Mouse (Mus musculus) NIH3T3 (cell line): ENCODE measurements around the gene 4930562C15Rik.
A peak's percentile ranks its signal among the peaks of the same experiment; 100 is the strongest.

Experiments used
- DNase-seq: peaks from one replicate; pipeline ENCODE4 v3.0.0-alpha.2; 2012; ENCODE audit warnings: low read depth

4930562C15Rik gene

DNA sequence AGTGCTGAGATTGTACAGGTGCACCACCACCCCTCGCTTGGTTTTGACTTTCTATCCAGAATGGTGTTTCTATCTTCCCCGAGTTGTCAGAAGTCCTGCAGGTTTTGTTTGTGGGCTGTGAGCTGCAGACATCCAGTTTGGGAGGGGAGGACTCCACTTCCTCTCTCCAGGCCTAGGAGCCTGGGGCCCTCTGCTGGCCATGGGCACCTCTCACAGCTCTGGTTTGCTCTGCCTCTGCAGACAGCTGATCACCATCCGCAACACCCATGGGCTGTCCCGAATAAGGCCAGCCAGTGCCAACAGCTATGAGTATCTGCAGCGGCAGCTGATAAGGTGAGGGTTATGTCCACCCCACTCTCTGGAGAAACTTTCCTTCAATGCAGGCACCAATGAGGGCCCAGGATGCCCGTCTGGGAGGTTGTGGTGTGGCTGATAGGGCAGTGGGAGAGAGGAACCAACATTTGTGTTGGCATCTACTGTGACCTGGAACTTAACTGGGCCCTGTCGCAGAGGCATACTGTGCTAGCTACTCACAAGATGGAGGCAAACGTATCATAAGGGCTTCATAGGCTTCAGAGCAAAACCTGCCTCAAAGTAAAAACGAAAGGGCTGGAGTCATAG is 27.8 kb downstream of the 4930562C15Rik start:
- DNase-seq = peak; percentile 92

DNA sequence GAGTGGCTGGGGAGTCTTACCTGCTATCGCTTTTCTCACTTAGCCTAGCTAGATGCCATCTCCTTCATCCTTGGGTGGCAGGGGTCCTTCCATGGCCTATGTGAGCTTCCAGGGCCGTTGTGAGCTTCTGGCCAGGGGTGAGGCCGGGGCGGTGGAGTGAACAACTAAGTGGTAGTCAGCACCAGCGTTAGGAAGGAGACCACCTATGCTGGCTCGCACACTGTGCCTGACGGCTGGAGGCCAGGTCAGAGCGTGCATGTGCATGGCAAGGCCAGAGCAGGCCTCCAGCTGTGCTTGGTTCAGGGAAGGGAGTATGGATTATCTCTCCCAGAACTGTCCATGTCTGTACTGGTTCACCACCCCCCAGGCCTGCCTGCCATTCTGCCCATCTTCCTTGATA is 28.5 kb downstream of the 4930562C15Rik start:
- DNase-seq = no peak

DNA sequence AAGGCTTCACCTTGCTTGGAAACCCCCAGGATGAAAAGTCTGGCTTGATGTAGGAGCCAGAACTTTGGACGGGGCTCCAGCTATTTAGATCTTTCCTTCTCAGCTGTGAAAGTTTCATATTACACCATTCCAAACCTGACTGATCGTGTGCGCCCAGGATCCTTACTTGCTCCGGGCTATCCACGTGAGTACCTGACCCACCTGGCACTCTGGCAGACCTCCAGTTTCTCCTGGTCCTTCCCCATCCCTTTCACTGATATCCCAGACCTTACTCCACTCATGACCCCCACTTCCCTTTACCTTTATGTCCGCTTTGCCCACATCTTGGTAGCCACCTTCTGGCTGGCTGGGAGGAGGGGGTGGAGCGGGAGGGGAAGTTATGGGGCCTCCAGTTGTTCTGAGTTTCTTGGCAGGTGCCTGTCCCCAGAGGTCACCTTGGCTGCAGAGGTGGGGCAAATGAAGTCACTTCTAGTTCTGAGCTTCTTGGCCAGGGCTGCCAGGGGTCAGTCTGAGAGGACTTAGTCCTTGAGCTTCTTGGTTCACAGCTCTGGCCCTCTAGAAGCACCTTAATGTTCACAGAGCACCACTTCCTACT is 31.0 kb downstream of the 4930562C15Rik start:
- no peak for DNase-seq

DNA sequence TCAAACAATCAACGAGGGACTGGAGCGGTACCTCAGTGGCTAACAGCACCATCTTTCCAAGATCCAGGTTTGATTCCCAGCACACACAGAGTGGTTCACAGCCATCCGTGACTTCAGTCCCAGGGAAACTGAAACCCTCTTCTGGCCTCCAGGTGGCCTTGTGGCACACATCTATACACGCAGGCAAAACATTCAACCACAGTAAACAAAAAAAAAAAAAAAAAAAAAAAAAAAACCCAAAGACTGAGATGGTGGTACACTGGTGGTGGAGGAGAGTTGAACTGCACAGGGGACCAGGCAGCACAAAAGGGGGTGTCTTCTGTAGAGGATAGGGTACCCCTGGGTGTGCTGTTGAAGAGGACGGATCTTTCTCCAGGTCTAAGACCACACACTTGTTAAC is 35.3 kb downstream of the 4930562C15Rik start:
- DNase-seq = no peak

DNA sequence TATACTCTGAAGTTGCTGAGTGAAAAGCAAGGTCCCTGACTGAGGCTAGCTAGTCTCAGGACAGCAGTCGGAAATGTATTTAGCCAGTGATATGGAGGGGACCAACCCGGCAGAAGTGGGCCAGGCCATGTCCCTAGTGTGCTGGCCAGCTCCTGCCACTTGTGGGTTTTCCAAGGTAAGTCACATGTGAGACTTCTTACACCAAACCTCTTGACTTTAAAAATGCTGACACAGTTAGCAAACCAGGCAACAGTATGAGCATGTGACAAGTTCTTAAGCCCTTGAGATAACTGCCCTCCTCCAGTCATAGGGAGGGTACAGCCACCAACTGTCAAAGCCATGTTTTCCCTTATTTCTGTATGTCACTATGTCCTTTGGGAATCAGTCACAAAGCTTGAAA is 36.7 kb downstream of the 4930562C15Rik start:
- no peak for DNase-seq

DNA sequence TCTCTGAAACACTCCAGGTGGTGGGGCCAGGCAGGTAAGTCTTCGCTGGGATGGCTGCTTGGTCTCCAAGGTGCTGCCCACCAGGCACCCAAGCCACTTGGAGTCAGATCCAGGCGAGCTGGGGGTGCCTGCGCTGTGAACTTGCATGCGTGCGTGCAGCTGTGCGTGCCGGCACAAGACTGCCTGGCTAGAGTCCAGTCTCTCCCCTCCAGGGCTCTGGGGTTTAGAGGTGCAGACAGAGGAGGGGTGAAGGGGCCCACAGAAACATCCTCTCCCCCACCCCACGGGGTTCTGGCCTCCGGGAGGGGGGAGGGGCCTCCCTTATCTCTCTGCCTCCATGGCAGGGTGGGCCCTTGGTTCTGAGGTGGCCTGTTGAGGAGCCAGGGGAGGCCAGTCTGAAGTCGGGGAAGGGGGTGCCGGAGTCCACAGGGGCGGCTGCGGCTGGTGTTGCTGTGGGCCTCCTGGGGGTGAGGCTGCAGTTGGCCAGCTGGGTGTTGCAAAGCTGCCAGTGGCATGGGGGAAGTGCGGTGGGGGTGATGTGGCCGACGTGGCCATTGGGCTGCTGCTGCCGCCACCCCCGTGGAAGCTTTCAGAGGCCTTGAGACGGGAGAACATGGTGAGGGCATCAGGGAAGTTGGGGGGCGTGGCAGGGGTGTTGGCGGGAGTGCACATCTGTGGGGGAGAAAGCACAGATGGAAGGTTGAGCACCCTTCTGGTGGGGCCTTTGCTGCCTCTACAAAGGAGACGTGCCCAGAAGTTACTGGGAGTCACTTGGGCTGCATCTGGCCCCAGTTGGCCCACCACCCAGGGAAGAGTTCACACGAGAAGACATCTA is 40.2 kb downstream of the 4930562C15Rik start:
- DNase-seq = no peak

DNA sequence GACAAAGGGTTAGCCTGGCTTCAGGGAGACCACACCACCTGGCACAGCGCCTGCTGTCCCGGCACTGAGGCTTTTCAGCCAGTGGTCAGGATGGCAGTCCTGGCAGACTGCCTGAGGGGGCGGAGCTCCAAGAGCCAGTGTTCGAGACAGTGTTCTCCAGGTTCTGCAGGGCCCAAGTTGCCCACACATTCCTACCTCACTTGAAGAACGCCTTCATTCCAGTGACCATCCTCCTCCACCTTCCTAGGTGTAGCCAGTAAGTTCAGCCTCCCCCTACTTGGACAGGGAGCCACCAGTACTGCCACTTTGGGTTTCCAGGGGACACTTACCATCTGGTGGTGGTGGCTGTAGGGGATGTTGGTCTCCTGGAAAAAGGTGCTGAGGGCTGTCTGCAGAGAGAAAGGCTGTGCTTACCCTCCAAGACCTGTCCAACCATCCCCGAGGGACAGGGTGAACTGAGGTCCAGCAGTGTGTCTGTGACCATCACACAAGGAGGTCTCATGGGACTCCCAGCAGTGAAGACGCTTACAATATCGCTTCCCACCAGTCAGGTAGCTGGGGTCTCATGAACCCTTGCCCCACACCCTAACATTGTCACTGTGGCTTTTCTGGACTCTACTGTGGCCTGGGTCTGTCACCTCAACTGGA is 40.9 kb downstream of the 4930562C15Rik start:
- peak; percentile 49 for DNase-seq

DNA sequence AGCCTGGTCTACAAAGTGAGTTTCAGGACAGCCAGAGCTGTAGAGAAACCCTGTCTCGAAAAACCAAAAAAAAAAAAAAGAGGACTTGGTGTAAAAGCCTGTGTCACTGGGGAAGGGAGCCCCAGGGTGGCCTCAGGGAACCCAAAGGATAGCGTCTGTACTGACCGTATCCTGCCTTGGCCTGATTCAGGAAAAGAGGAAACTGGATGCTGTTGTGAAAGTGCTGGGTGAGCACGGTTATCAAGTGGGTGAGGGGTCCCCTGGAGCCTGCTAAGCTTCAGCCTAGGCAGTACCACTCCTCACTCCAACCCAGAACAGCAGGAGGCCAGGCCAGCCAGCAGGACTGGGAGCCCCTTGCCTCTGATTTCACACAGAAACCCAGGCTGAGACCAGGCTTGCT is 42.0 kb downstream of the 4930562C15Rik start:
- no peak for DNase-seq

DNA sequence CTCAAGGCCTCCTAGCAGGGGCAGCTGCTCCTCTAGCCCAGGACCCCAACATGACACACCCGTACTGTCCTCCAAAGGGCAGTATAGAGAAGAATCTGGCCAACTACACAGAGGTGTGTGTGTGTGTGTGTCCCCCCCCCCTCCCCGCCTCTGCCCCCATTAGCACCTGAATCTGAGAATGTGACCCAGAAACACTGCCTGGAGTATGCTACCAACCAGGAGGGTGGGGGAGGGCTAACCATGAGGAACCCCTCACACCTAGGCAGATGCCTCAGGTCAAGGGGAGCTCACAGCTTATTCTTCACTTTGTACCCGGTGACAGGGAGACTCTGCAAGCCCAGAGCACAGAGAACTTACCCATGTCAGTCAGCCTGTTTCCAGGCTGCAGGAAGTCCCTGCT is 42.5 kb downstream of the 4930562C15Rik start:
- no peak for DNase-seq

DNA sequence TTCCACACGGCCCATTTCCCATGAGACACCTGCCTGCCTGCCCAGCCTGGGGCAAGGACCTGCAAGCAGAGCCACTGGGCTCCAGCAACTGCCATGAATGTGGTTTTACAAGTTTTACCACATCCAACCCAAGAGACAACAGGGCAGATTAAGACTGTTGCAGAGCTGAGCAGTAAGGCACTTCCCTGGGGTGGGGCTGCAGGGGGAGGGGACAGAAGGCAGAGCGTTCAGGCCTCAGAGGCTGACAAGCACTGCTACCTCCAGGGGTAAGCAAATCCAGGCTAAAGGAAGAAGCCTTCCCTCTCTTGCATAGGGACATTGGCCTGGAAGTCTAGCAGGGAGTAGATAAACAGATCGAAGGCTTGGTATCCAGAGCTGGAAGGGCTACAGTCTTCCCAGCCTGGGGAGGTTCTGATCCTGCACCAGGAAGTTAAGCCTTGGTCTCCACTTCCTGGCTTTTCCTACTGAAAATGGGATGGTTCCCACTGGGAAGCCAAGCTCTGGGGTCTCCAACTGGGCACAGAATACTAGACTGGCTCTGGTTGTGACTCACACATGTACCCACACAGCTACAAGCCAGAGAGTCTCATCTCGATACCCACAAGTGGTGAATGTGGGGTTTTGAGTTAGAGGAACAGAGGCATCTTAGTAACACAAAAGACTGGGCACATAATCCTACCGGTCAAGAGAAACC is 43.1 kb downstream of the 4930562C15Rik start:
- peak; percentile 66 for DNase-seq

DNA sequence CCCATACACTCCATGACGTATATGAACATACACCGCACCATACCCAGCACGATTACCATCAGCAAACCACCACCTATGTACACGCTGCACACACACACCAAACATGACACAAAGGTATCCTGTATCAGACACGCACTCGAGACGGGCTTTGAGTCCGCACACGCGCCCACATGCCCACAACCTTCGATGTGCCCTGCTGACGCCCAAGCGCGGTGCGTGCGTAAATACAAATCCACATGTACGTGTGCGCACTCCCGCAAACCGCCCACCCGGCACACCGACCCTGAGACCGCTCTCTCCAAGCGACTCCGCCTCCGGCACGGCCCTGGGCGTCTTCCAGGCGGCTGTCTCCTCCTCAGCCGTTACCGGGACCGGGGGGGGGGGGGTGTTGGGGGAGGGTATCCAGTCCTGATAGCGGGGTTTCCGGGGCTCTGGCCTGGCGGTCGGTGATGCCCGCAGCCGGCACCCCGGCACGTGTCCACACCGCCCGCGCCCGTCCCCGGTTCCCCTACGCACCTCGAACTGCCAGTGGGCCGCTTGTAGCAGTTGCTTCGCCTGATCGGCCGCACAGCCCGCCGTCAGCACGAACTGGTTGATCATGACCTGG is 44.0 kb downstream of the 4930562C15Rik start:
- DNase-seq = peak; percentile 65

DNA sequence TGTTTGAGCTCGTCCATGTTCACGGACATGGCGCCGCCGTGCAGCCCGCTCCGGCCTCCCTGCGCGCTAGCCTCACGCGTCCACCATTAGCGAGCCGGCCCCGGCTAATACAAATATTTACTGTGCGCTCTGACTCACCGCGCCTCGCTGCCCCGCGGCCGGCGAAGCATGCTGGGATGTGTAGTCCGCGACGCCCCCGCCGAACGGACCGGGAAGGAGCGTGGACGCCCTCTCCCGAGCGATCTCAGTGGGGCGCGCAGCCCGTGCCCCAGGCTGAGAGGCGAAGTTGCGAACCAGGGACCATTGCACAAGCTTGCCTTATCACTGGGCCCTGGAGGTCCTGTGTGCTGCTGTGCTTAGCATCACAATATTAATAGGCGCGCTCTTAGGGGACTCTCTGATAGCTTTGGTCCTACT is 44.5 kb downstream of the 4930562C15Rik start:
- peak; percentile 96 for DNase-seq

DNA sequence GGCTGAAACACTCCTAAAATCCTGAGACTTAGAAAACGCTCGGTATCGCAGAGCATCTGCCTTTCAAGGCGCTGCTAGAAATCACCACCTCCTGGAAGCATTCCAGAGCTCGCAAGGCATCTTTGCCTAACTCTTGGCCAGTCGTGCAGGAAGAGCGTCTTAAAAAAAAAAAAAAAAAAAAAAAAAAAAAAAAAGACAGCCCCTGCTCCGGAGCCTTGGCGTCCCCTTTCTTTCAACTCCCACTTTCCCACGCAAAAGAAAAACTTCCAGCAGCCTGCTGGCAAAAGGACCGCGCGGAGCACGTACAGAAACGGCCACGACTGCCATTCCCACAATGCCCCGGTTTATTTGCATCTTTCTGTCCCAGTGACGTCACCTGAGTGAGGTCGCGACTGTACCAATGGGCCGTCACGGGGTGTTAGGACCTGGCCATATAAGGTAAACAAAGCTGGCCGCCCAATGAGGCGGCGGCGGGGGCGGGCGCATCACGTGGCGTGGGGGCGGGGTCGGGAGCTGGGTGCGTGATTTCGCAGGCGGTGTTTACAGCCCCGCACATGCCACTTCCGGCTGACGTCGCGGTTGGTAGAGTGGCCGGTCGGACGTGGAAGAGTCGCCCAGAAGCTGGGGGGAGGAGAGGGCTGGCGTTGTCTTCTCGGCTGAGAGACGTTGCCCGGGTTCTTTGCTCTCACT is 45.1 kb downstream of the 4930562C15Rik start, which contains the start of gene Ubald1:
TSS of gene Ubald1 (minus strand) at position 180 of the 690 bp plus-strand sequence.
- DNase-seq = peak; percentile 99

DNA sequence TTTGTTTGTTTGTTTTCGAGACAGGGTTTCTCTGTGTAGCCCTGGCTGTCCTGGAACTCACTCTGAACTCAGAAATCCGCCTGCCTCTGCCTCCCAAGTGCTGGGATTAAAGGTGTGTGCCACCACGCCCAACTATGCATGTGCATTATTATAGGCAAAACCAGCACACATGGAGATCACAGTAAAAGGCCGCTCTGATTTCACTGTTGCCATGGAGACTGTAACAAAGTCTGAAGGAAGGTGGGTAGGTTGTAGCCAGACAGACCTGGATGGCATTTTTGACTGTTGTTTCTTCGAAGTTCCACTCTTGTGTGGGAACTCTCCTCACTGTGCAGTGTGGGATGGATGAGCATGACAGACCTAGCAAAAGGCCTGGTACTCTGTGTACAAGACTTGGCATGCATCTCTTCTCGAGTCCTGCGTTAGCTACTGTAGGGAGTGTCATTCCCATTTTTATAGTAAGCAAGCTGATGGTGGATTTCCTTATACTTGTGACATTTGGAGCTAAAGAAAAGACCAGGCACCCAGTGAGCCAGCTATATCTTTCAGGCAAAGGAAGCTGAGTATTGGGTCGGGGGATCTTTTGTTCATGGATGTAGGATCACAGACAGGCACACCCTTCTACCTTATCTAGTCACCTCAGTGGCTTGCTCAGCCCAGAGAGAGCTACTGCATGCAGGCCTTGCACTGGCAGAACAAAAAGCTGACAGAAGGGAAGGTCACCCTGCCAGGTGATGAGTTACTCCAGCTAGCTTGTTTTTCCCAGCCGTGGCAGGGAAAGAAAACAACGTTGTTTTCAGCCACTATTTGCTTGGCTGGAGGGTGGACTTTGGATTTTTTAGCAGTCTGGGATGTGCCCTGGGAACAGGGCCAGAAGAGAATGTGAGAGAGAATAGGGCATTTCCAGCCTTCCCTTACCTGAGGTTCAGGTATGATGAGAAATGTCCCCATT is 46.5 kb downstream of the 4930562C15Rik start:
- no peak for DNase-seq

DNA sequence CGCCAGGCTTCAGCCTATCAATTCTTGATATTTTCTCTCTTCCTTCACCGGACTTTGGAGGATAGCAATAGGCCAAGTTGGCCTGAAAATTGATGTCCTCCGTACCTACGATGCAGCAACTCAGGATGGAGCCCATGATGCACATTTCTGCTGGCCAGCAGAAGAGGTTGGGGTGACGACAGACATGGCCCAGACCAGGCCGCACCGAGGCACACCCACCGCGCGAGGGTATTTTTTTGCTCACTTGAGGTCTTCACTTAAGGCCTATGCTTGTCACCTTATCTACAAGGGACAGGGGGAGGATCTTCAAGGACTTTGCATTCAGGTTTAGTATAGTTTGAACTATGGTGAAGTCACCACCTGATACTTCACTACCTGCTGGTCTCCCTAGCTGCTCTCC is 49.7 kb downstream of the 4930562C15Rik start:
- no peak for DNase-seq

DNA sequence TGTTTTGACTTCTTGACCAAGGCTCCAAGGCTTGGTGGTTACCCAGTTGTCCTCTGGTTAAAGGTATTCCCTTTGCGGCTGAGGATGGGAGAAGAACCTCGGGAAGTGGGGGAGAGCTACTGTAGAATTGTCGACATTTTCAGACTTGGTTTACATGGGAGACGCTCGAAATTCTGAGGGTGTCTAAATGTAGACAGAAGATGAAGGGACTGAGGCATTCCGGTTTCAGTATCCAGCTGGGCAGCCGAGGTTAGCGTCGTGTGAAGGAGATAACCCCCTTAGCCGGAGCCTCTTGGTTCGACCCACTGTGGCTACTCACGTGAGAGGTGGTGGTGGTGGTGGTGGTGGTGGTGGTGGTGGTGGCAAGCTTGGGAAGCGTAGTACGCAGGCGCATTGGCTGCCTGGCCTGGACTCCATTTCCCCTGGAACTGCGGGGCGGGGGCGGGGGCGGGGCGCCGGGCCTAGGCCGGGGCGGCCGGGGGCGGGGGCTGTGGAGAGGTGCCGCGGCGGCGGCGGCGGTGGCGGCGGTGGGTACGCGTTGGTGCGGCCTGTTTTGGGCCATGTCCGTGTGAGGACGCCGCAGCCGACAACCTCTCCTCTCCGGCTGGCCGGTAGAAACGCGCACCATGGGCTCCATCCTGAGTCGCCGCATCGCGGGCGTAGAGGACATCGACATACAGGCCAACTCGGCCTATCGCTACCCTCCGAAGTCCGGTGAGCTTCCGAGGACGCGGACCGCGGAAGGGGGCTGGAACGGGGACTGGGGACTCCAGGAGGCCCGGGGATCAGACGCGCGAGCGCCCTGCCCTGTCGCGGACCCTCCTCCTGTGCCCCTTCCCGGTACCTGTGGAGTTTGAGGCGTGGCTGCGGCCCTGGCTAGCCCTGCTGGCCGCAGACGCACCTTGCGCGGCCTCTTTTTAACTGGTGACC is 50.8 kb downstream of the 4930562C15Rik start, which contains the start of gene Mgrn1:
TSS of gene Mgrn1 (plus strand) at position 490 of the 930 bp plus-strand sequence.
- DNase-seq = peak; percentile 97

DNA sequence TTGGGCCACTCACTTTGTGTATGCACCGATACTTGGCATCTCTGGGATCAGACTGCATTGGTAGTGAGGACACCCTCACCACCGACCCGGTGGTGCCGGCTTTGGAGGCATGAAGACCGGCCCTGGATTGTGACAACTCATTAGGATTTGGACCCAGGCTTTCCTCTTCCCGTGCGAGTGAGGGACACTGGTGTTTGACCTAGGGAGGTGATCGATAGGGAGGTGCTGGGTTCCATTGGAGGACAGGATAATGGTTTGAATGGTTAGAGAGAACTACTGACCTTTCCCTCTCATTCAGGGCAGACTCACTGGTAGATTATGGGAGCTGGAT is 51.4 kb downstream of the 4930562C15Rik start:
- no peak for DNase-seq

DNA sequence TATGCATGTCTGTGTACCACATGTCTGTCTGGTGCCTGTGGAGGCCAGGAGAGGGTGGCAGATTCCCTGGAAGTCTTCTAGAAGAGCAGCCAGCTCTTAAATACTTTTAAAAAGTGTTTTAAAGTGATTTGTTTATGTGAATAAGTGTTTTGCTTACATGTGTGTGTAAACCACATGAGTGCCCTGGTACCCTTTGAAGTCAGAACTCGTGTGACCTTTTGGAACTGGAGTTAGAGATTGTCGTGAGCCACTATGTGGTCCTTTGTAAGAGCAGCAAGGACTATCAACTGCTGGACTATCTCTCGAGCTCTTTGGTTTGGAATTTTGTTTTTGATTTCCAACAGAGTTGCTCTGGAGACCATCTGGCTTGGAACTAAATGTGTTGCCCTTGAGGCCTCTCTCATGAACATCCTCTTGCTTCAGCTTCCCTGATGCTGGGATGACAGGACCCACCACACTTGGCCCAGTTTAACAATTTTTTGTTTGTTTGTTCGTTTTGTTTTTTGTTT is 55.0 kb downstream of the 4930562C15Rik start:
- DNase-seq = no peak
